Mouse (Mus musculus) gastrocnemius, adult 2 months (tissue): Measurements from ENCODE around the gene Vmn2r71. TPM values are rescaled to one million over a fixed set of nuclear protein-coding genes. Genes with fewer than 3 reads are reported as not detected.

Source experiments
- DNase-seq: peaks from one replicate; pipeline ENCODE4 v3.0.0; 2022
- H3K27ac ChIP-seq: fragments of 200-600 bp; 2 replicates; pipeline ENCODE4 v1.8.1; 2022; ENCODE audit warnings: mild to moderate bottlenecking
- H3K4me3 ChIP-seq: fragments of 200-600 bp; 2 replicates; pipeline ENCODE4 v1.8.1; 2022; ENCODE audit warnings: mild to moderate bottlenecking, moderate library complexity
- CTCF ChIP-seq: fragments of 200-600 bp; IDR thresholded peaks from 2 replicates; pipeline ENCODE4 v1.8.1; 2022; ENCODE audit warnings: antibody characterized with exemption, mild to moderate bottlenecking, moderate library complexity
- intact Hi-C: fragments of 180-260 bp; cut with DNase I; formaldehyde crosslinking; loops from one replicate; pipeline ENCODE4 v1.15.1; 2025
- long read RNA-seq, 2 experiments: library from polyadenylated mRNA; stranded (forward); transcript quantifications; one replicate each; pipeline ENCODE4 v2.0.0; 2021
- total RNA-seq, 2 experiments: library from RNA; stranded (reverse); gene quantifications; 2 replicates each; pipeline ENCODE4 v1.2.3; 2021

The Vmn2r71 gene
- not detected for total RNA-seq
- long read RNA-seq, experiment 1, result 0 reads
- long read RNA-seq, experiment 2, result 0 reads

DNA sequence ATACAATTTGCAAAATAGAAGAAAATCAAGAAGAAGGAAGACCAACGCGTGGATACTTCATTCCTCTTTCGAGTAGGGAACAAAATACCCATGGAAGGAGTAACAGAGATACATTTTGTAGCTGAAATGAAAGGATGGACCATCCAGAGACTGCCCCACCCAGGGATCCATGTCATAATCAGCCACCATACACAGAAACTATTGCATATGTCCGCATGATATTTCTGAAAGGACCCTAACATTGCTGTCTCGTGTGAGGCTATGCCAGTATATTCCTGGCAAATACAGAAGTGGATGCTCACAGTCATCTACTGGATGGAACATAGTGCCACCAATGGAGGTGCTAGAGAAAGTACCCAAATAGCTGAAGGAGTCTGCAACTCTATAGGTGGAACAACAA lies at the start of gene Vmn2r71:
Gene Vmn2r71, plus strand, starts transcription at position 301 of the 400 bp plus-strand sequence.
- no peak within 1 kb of the TSS for H3K4me3 ChIP-seq
- no peak within 1 kb of the TSS for H3K27ac ChIP-seq
- intact Hi-C loops, result no loop called here

DNA sequence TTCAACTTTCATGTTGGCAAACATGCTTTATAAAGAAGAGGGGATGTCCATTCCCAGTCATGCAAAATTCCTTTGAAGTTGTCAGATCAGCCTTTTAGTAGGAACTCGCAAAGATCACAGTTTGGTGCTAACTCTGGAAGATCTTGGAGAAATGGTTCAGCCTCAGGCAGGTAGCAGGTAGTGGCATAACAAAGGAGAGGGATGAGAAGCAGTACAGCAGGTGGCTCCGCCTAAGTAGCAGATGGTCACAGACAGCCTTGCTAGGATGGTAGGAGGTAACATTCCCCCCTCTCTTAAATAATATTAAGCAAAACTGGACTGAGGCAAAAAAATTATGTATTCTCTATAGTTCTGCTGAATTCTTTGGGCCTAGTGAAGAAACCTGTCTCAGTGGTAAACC lies 20.8 kb upstream of the Vmn2r71 start:
- intact Hi-C loops, result no loop called here
- TF ChIP-seq CTCF, result no peak
- no peak overlapping the region for H3K27ac ChIP-seq

More for the DNA sequence above, at the start of gene Vmn2r71:
- no peak for DNase-seq
- no peak for TF ChIP-seq CTCF

DNA sequence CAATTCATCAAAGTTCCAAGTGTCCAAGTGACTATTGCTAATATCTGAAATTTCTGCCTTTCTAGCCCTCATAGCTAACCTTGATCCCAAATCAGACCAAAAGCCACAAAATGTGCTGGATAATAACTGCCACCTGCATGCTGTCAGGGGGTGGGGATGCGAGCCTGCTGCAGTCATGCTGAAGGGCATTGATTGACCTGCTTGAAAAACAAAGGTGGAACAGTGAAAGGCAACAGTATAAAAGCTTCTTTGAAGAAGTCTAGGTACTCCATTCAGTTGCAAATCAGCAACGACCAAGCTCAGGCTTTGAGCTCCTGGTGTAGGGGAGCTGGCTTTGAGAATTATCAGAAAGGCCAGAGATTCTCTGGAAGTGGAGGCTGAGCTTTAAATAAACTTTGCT lies 19.8 kb upstream of the Vmn2r71 start:
- no peak overlapping the region for H3K27ac ChIP-seq
- intact Hi-C loops, result no loop called here
- TF ChIP-seq CTCF, result no peak
- no peak for DNase-seq
- H3K4me3 ChIP-seq, result no peak overlapping the region

More for the DNA sequence above, 20.8 kb upstream of the Vmn2r71 start:
- no peak for DNase-seq
- no peak overlapping the region for H3K4me3 ChIP-seq

DNA sequence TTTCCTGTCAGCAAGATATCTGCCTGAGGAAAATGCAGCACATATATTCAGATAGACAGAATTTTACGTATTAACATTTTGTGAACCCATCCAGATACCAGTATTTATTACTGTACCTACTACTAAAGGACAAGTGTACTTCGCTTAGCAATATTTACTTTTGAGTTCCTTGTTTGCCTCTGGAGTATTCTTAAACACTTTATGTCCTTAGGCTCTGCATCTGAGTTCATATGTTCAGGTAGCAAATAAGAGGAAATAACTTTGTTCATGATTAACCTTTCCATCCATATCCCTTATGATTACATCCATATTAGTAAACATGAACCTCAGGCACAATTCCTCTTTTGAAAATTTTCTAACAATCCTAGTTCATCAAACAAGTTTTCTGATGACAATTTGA lies 6.2 kb downstream of the Vmn2r71 start, which contains the start of gene Vmn2r70:
Gene Vmn2r70, minus strand, starts transcription at position 101 of the 400 bp plus-strand sequence.
- no peak within 1 kb of the TSS for H3K27ac ChIP-seq
- no peak for DNase-seq
- no peak within 1 kb of the TSS for H3K4me3 ChIP-seq
- TF ChIP-seq CTCF, result no peak
- intact Hi-C loops, result no loop called here

Other genes starting within 250 kb of the Vmn2r71 start
- not detected for gene Vmn2r69, start 147.2 kb upstream of the Vmn2r71 start, total RNA-seq
- not detected for gene Vmn2r70, start 6.1 kb downstream of the Vmn2r71 start, total RNA-seq
- gene Vmn2r72, start 192.0 kb downstream of the Vmn2r71 start, total RNA-seq, result not detected